Mouse (Mus musculus) embryonic facial prominence, embryonic 15.5 days (tissue): ENCODE measurements around the gene Gm609. TPM values are rescaled to one million over a fixed set of nuclear protein-coding genes. Genes with fewer than 3 reads are reported as not detected.
"Not testable (repeated sequence)": the region's sequence is repeated elsewhere in the genome, so short reads cannot be mapped to it uniquely, and the experiment has no call there.

Experiments
- ATAC-seq: fragments of 200-750 bp; cut with Nextera tagmentation; 2 replicates; pipeline ENCODE4 v1.8.0; 2017; ENCODE audit warnings: low read depth, moderate TSS enrichment; ENCODE audit not compliant: insufficient number of reproducible peaks, low FRiP score, low TSS enrichment
- H3K27ac ChIP-seq: fragments of 300-500 bp; sonication (generic); replicated peaks from 2 replicates; pipeline ENCODE4 v1.5.1; 2015; ENCODE audit warnings: mild to moderate bottlenecking, inconsistent platforms
- H3K27me3 ChIP-seq: fragments of 300-500 bp; sonication (generic); 2 replicates; pipeline ENCODE4 v1.6.1; 2015; ENCODE audit warnings: inconsistent platforms
- H3K36me3 ChIP-seq: fragments of 300-500 bp; sonication (generic); 2 replicates; pipeline ENCODE4 v1.6.1; 2015; ENCODE audit warnings: mild to moderate bottlenecking, inconsistent platforms
- H3K4me1 ChIP-seq: fragments of 300-500 bp; sonication (generic); 2 replicates; pipeline ENCODE4 v1.6.1; 2015; ENCODE audit warnings: inconsistent platforms
- H3K4me2 ChIP-seq: fragments of 300-500 bp; sonication (generic); replicated peaks from 2 replicates; pipeline ENCODE4 v1.6.1; 2015; ENCODE audit warnings: mild to moderate bottlenecking, inconsistent platforms
- H3K4me3 ChIP-seq: fragments of 300-500 bp; sonication (generic); replicated peaks from 2 replicates; pipeline ENCODE4 v1.5.1; 2015; ENCODE audit warnings: mild to moderate bottlenecking, inconsistent platforms
- H3K9ac ChIP-seq: fragments of 300-500 bp; sonication (generic); 2 replicates; pipeline ENCODE4 v1.6.1; 2015; ENCODE audit warnings: inconsistent platforms
- H3K9me3 ChIP-seq: fragments of 300-500 bp; sonication (generic); replicated peaks from 2 replicates; pipeline ENCODE4 v1.6.1; 2016; ENCODE audit warnings: inconsistent platforms
- WGBS: fragments of 180-500 bp; shearing (Covaris S2); methylation state at CpG from one replicate; pipeline ENCODE4 v1.1.7; 2015; 5-methylcytosine and 5-hydroxymethylcytosine counted together
- polyA plus RNA-seq: library from polyadenylated mRNA; unstranded; fragments of >200 nt; fragmentation: Nextera tagmentation; extraction: Ambion mirVana; gene quantifications from 2 replicates; pipeline ENCODE4 v1.2.1, GENCODE M21; 2015

Gm609 gene
- polyA plus RNA-seq, 1 experiment from 2014 or later = not detected

- Histone ChIP-seq H3K27me3 (no peaks in the 10 kb centered on the region), H3K4me2 (no peak overlapping the region), H3K9ac (no peak overlapping the region), H3K4me3 (no peak overlapping the region), H3K4me1 (no peaks in the 10 kb centered on the region), H3K36me3 (no peaks in the 10 kb centered on the region), H3K9me3 (no peaks in the 10 kb centered on the region), H3K27ac (no peak overlapping the region)
- no peak for ATAC-seq
- WGBS = 88% methylated on average over 9 of the region's 9 CpGs
Measured at GRCm38 (mm10) chr16:45427651-45428050, 65.1 kb downstream of the Gm609 start.

GRCm38 (mm10) chr16:45413497-45413896 lies 79.3 kb downstream of the Gm609 start:
- no peak overlapping the region for H3K4me3 ChIP-seq
- H3K9ac ChIP-seq = no peak overlapping the region

GRCm38 (mm10) chr16:45409064-45409446 lies 83.7 kb downstream of the Gm609 start:
- H3K4me1 ChIP-seq, H3K27me3 ChIP-seq, H3K9me3 ChIP-seq, ATAC-seq, H3K27ac ChIP-seq, H3K9ac ChIP-seq, H3K36me3 ChIP-seq: not testable (repeated sequence)
- WGBS = 39% methylated on average over 7 of the region's 7 CpGs
- peak overlapping the region; percentile 64 for H3K4me3 ChIP-seq
- peak overlapping the region; percentile 76 for H3K4me2 ChIP-seq

More at GRCm38 (mm10) chr16:45413497-45413896, 79.3 kb downstream of the Gm609 start:
- H3K4me2 ChIP-seq = no peak overlapping the region
- ATAC-seq = no peak
- H3K27me3 ChIP-seq = no peaks in the 10 kb centered on the region
- no peak overlapping the region for H3K27ac ChIP-seq
- no peaks in the 10 kb centered on the region for H3K9me3 ChIP-seq
- no peaks in the 10 kb centered on the region for H3K4me1 ChIP-seq
- no peaks in the 10 kb centered on the region for H3K36me3 ChIP-seq

GRCm38 (mm10) chr16:45408425-45409063 lies 84.2 kb downstream of the Gm609 start, which contains the start of gene Cd200:
Cd200 (minus strand) TSS chr16:45409053.
- Histone ChIP-seq H3K9me3 (no peaks in the 10 kb centered on the region), H3K9ac (peak within 1 kb of the TSS; percentile 47), H3K27me3 (no peaks in the 10 kb centered on the region), H3K36me3 (no peaks in the 10 kb centered on the region), H3K4me2 (peak within 1 kb of the TSS; percentile 76), H3K27ac (peak within 1 kb of the TSS; percentile 78), H3K4me3 (peak within 1 kb of the TSS; percentile 64), H3K4me1 (no peaks in the 10 kb centered on the region)
- 1% methylated on average over 28 of the region's 28 CpGs for WGBS
- ATAC-seq = peak; percentile 91

GRCm38 (mm10) chr16:45407645-45408400 lies 84.9 kb downstream of the Gm609 start:
- no peaks in the 10 kb centered on the region for H3K36me3 ChIP-seq
- WGBS = 27% methylated on average over 9 of the region's 9 CpGs
- ATAC-seq = no peak
- H3K27me3 ChIP-seq = no peaks in the 10 kb centered on the region
- peak overlapping the region; percentile 47 for H3K9ac ChIP-seq
- peak overlapping the region; percentile 76 for H3K4me2 ChIP-seq
- no peaks in the 10 kb centered on the region for H3K4me1 ChIP-seq
- peak overlapping the region; percentile 64 for H3K4me3 ChIP-seq
- no peaks in the 10 kb centered on the region for H3K9me3 ChIP-seq
- peak overlapping the region; percentile 78; the same call in 1 of the 2 replicates for H3K27ac ChIP-seq

- H3K9ac ChIP-seq = no peak overlapping the region
- no peaks in the 10 kb centered on the region for H3K9me3 ChIP-seq
- no peak for ATAC-seq
- WGBS = 78% methylated on average over 5 of the region's 5 CpGs
- H3K36me3 ChIP-seq = no peaks in the 10 kb centered on the region
- no peak overlapping the region for H3K4me2 ChIP-seq
- H3K4me3 ChIP-seq = no peak overlapping the region
- no peak overlapping the region for H3K27ac ChIP-seq
- no peaks in the 10 kb centered on the region for H3K27me3 ChIP-seq
- no peaks in the 10 kb centered on the region for H3K4me1 ChIP-seq
Measured at GRCm38 (mm10) chr16:45407091-45407490, 85.7 kb downstream of the Gm609 start.

GRCm38 (mm10) chr16:45402951-45403350 lies 89.8 kb downstream of the Gm609 start:
- no peak overlapping the region for H3K9ac ChIP-seq
- H3K36me3 ChIP-seq = no peaks in the 10 kb centered on the region
- no peaks in the 10 kb centered on the region for H3K4me1 ChIP-seq
- no peak for ATAC-seq
- H3K4me2 ChIP-seq = no peak overlapping the region
- H3K27me3 ChIP-seq = no peaks in the 10 kb centered on the region
- no peak overlapping the region for H3K27ac ChIP-seq
- 64% methylated on average over 2 of the region's 2 CpGs for WGBS
- no peak overlapping the region for H3K4me3 ChIP-seq
- no peaks in the 10 kb centered on the region for H3K9me3 ChIP-seq

GRCm38 (mm10) chr16:45402036-45402435 lies 90.7 kb downstream of the Gm609 start:
- H3K27me3 ChIP-seq = no peaks in the 10 kb centered on the region
- WGBS = 94% methylated on average over 1 of the region's 1 CpGs
- no peaks in the 10 kb centered on the region for H3K4me1 ChIP-seq
- H3K9ac ChIP-seq = no peak overlapping the region
- no peak overlapping the region for H3K4me2 ChIP-seq
- no peaks in the 10 kb centered on the region for H3K36me3 ChIP-seq
- H3K9me3 ChIP-seq = no peaks in the 10 kb centered on the region
- H3K27ac ChIP-seq = no peak overlapping the region
- no peak for ATAC-seq
- no peak overlapping the region for H3K4me3 ChIP-seq

GRCm38 (mm10) chr16:45399947-45400555 lies 92.7 kb downstream of the Gm609 start:
- H3K27ac ChIP-seq = 0 out of 2 replicates have a peak overlapping the region, but pooled peaks have one; percentile 11
- no peaks in the 10 kb centered on the region for H3K36me3 ChIP-seq
- H3K4me3 ChIP-seq = no peak overlapping the region
- H3K4me1 ChIP-seq = no peaks in the 10 kb centered on the region
- no peak overlapping the region for H3K9ac ChIP-seq
- no peak for ATAC-seq
- 56% methylated on average over 9 of the region's 9 CpGs for whole genome bisulfite sequencing
- H3K27me3 ChIP-seq = no peaks in the 10 kb centered on the region
- no peak overlapping the region for H3K4me2 ChIP-seq
- H3K9me3 ChIP-seq = no peaks in the 10 kb centered on the region

GRCm38 (mm10) chr16:45399411-45399810 lies 93.4 kb downstream of the Gm609 start:
- H3K4me3 ChIP-seq = no peak overlapping the region
- H3K9ac ChIP-seq = no peak overlapping the region
- no peaks in the 10 kb centered on the region; the same call in 1 of the 2 replicates for H3K36me3 ChIP-seq
- no peak for ATAC-seq
- H3K4me1 ChIP-seq = no peaks in the 10 kb centered on the region
- no peaks in the 10 kb centered on the region for H3K9me3 ChIP-seq
- 66% methylated on average over 3 of the region's 3 CpGs for WGBS
- no peak overlapping the region for H3K27ac ChIP-seq
- no peaks in the 10 kb centered on the region for H3K27me3 ChIP-seq
- no peak overlapping the region for H3K4me2 ChIP-seq

- no peak for ATAC-seq
- Histone ChIP-seq H3K4me2 (no peak overlapping the region), H3K4me3 (no peak overlapping the region), H3K4me1 (no peaks in the 10 kb centered on the region), H3K9me3 (no peaks in the 10 kb centered on the region), H3K9ac (no peak overlapping the region), H3K27me3 (no peaks in the 10 kb centered on the region), H3K27ac (no peak overlapping the region), H3K36me3 (no peaks in the 10 kb centered on the region; the same call in 1 of the 2 replicates)
- WGBS = 88% methylated on average over 2 of the region's 2 CpGs
Measured at GRCm38 (mm10) chr16:45397440-45397839, 95.3 kb downstream of the Gm609 start.
